Mouse (Mus musculus) kidney, adult 2 months (tissue): ENCODE data around the gene Snx13.

ENCODE experiments used
- CTCF ChIP-seq: fragments of 200-500 bp; conservative IDR thresholded peaks from 2 replicates; pipeline ENCODE4 v1.5.1; 2011; ENCODE audit warnings: low read depth, mild to moderate bottlenecking, control low read depth, low read length, moderate library complexity, mixed read lengths; ENCODE audit not compliant: insufficient read depth, insufficient read length
- POLR2A ChIP-seq: fragments of 200-500 bp; IDR thresholded peaks from one replicate; pipeline ENCODE4 v1.6.1; 2011; ENCODE audit warnings: low read depth, low read length, control low read depth

GRCm38 (mm10) chr12:35005748-35006147 lies 41.2 kb upstream of the Snx13 start:
- TF ChIP-seq POLR2A (no peak), CTCF (no peak)
